Mouse (Mus musculus) embryonic facial prominence, embryonic 14.5 days (tissue): ENCODE data around the gene Sh3d21. TPM values are rescaled to one million over a fixed set of nuclear protein-coding genes. Genes with fewer than 3 reads are reported as not detected.

Experiments used
- ATAC-seq: fragments of 200-750 bp; cut with Nextera tagmentation; 2 replicates; pipeline ENCODE4 v1.8.0; 2017; ENCODE audit warnings: low read depth, moderate number of reproducible peaks, moderate TSS enrichment
- DNase-seq: peaks from one replicate; pipeline ENCODE4 v3.0.0-alpha.2; 2015; ENCODE audit warnings: low spot score
- H3K27ac ChIP-seq: fragments of 300-500 bp; sonication (generic); replicated peaks from 2 replicates; pipeline ENCODE4 v1.5.1; 2014; ENCODE audit warnings: low read depth, mild to moderate bottlenecking, low read length, moderate library complexity
- H3K27me3 ChIP-seq: fragments of 300-500 bp; sonication (generic); replicated peaks from 2 replicates; pipeline ENCODE4 v1.6.1; 2014; ENCODE audit warnings: low read length; ENCODE audit not compliant: control insufficient read depth, insufficient read depth
- H3K36me3 ChIP-seq: fragments of 300-500 bp; sonication (generic); 2 replicates; pipeline ENCODE4 v1.6.1; 2014; ENCODE audit warnings: low read length, mixed read lengths; ENCODE audit not compliant: control insufficient read depth, insufficient read depth
- H3K4me1 ChIP-seq: fragments of 300-500 bp; sonication (generic); 2 replicates; pipeline ENCODE4 v1.6.1; 2014; ENCODE audit warnings: antibody characterized with exemption, low read length; ENCODE audit not compliant: control insufficient read depth, insufficient read depth
- H3K4me2 ChIP-seq: fragments of 300-500 bp; sonication (generic); 2 replicates; pipeline ENCODE4 v1.6.1; 2014; ENCODE audit warnings: low read depth, mild to moderate bottlenecking, low read length, moderate library complexity, mixed read lengths
- H3K4me3 ChIP-seq: fragments of 300-500 bp; sonication (generic); 2 replicates; pipeline ENCODE4 v1.5.1; 2014; ENCODE audit warnings: low read depth, mild to moderate bottlenecking, low read length
- H3K9ac ChIP-seq: fragments of 300-500 bp; sonication (generic); 2 replicates; pipeline ENCODE4 v1.6.1; 2014; ENCODE audit warnings: low read depth, mild to moderate bottlenecking, low read length, moderate library complexity, mixed read lengths
- H3K9me3 ChIP-seq: fragments of 300-500 bp; sonication (generic); 2 replicates; pipeline ENCODE4 v1.6.1; 2016; ENCODE audit warnings: low read length; ENCODE audit not compliant: control insufficient read depth
- WGBS: fragments of 180-500 bp; shearing (Covaris S2); extraction: QIAGEN DNeasy Blood & Tissue Kit; methylation state at CpG from one replicate; pipeline ENCODE4 v1.1.7; 2014; 5-methylcytosine and 5-hydroxymethylcytosine counted together
- polyA plus RNA-seq: library from polyadenylated mRNA; unstranded; fragments of >200 nt; fragmentation: Nextera tagmentation; extraction: Ambion mirVana; gene quantifications from 2 replicates; pipeline ENCODE4 v1.2.1, GENCODE M21; 2014

The Sh3d21 gene
- polyA plus RNA-seq, 1 experiment from 2014 or later: 7.8 TPM

- Histone ChIP-seq H3K36me3 (peaks cover 13% of the 10 kb centered on the region; the same call in 1 of the 2 replicates), H3K9me3 (no peaks in the 10 kb centered on the region), H3K4me2 (peak overlapping the region; percentile 85), H3K4me1 (peaks cover 20% of the 10 kb centered on the region), H3K4me3 (peak overlapping the region; percentile 68), H3K27ac (peak overlapping the region; percentile 98), H3K9ac (peak overlapping the region; percentile 91), H3K27me3 (no peaks in the 10 kb centered on the region)
- under 1% methylated on average over 28 of the region's 28 CpGs for WGBS
- ATAC-seq (no peak; the same call in 1 of the 2 replicates), DNase-seq (peak; percentile 55)
These were observed 38.4 kb upstream of the Sh3d21 start for GRCm38 (mm10) chr4:126201514-126202302.

- H3K27ac ChIP-seq: no peak overlapping the region
- DNase-seq: no peak
- 38% methylated on average over 2 of the region's 2 CpGs for WGBS
- H3K27me3 ChIP-seq: no peaks in the 10 kb centered on the region
- peak overlapping the region; percentile 91 for H3K9ac ChIP-seq
- peaks cover 20% of the 10 kb centered on the region for H3K4me1 ChIP-seq
- peak overlapping the region; percentile 68 for H3K4me3 ChIP-seq
- H3K36me3 ChIP-seq: peaks cover 13% of the 10 kb centered on the region; the same call in 1 of the 2 replicates
- H3K9me3 ChIP-seq: no peaks in the 10 kb centered on the region
- ATAC-seq: no peak
- peak overlapping the region; percentile 85 for H3K4me2 ChIP-seq
These were observed 37.4 kb upstream of the Sh3d21 start for GRCm38 (mm10) chr4:126200656-126201055.

GRCm38 (mm10) chr4:126200036-126200435 lies 36.7 kb upstream of the Sh3d21 start:
- no peaks in the 10 kb centered on the region for H3K9me3 ChIP-seq
- no peak overlapping the region for H3K27ac ChIP-seq
- H3K27me3 ChIP-seq: no peaks in the 10 kb centered on the region
- peak overlapping the region; percentile 85 for H3K4me2 ChIP-seq
- H3K4me1 ChIP-seq: peaks cover 20% of the 10 kb centered on the region
- H3K9ac ChIP-seq: peak overlapping the region; percentile 91
- DNase-seq (no peak), ATAC-seq (no peak)
- WGBS: 27% methylated on average over 1 of the region's 1 CpGs
- peak overlapping the region; percentile 68 for H3K4me3 ChIP-seq
- H3K36me3 ChIP-seq: peaks cover 13% of the 10 kb centered on the region; the same call in 1 of the 2 replicates

GRCm38 (mm10) chr4:126199556-126199955 lies 36.3 kb upstream of the Sh3d21 start:
- ATAC-seq (no peak), DNase-seq (no peak)
- WGBS: 79% methylated on average over 6 of the region's 6 CpGs
- no peaks in the 10 kb centered on the region for H3K9me3 ChIP-seq
- H3K4me3 ChIP-seq: peak overlapping the region; percentile 68
- 0 out of 2 replicates have a peak overlapping the region, but pooled peaks have one; percentile 5 for H3K9ac ChIP-seq
- peaks cover 20% of the 10 kb centered on the region for H3K4me1 ChIP-seq
- peak overlapping the region; percentile 85 for H3K4me2 ChIP-seq
- no peak overlapping the region for H3K27ac ChIP-seq
- H3K36me3 ChIP-seq: peaks cover 17% of the 10 kb centered on the region
- H3K27me3 ChIP-seq: no peaks in the 10 kb centered on the region

GRCm38 (mm10) chr4:126197485-126197884 lies 34.2 kb upstream of the Sh3d21 start:
- H3K27me3 ChIP-seq: no peaks in the 10 kb centered on the region
- H3K27ac ChIP-seq: no peak overlapping the region
- H3K9ac ChIP-seq: no peak overlapping the region
- peak; percentile 16 for DNase-seq
- WGBS: 79% methylated on average over 3 of the region's 3 CpGs
- peaks cover 20% of the 10 kb centered on the region for H3K4me1 ChIP-seq
- 0 out of 2 replicates have a peak overlapping the region, but pooled peaks have one; percentile 4 for H3K4me2 ChIP-seq
- ATAC-seq: no peak
- H3K36me3 ChIP-seq: peaks cover 37% of the 10 kb centered on the region
- no peak overlapping the region for H3K4me3 ChIP-seq
- H3K9me3 ChIP-seq: no peaks in the 10 kb centered on the region

GRCm38 (mm10) chr4:126194916-126195315 lies 31.6 kb upstream of the Sh3d21 start:
- Histone ChIP-seq H3K4me3 (no peak overlapping the region), H3K27ac (no peak overlapping the region), H3K4me2 (no peak overlapping the region), H3K9ac (no peak overlapping the region), H3K36me3 (peaks cover 54% of the 10 kb centered on the region), H3K4me1 (peaks cover 8% of the 10 kb centered on the region), H3K27me3 (no peaks in the 10 kb centered on the region), H3K9me3 (no peaks in the 10 kb centered on the region)
- DNase-seq (no peak), ATAC-seq (no peak)
- WGBS: 87% methylated on average over 4 of the region's 4 CpGs

GRCm38 (mm10) chr4:126194216-126194615 lies 30.9 kb upstream of the Sh3d21 start:
- no peak for ATAC-seq
- Histone ChIP-seq H3K9me3 (no peaks in the 10 kb centered on the region), H3K4me1 (0 out of 2 replicates have a peak, but pooled peaks cover 4% of the 10 kb centered on the region), H3K27me3 (no peaks in the 10 kb centered on the region), H3K4me3 (no peak overlapping the region), H3K9ac (no peak overlapping the region), H3K4me2 (no peak overlapping the region), H3K27ac (no peak overlapping the region), H3K36me3 (peaks cover 53% of the 10 kb centered on the region)
- DNase-seq: no peak

GRCm38 (mm10) chr4:126190636-126191035 lies 27.3 kb upstream of the Sh3d21 start:
- no peak overlapping the region for H3K9ac ChIP-seq
- no peak overlapping the region for H3K4me3 ChIP-seq
- DNase-seq: no peak
- no peak overlapping the region for H3K27ac ChIP-seq
- 91% methylated on average over 2 of the region's 2 CpGs for WGBS
- ATAC-seq: peak; percentile 5; the same call in 1 of the 2 replicates
- peaks cover 65% of the 10 kb centered on the region for H3K36me3 ChIP-seq
- H3K9me3 ChIP-seq: no peaks in the 10 kb centered on the region
- H3K4me2 ChIP-seq: no peak overlapping the region
- no peaks in the 10 kb centered on the region for H3K4me1 ChIP-seq
- H3K27me3 ChIP-seq: no peaks in the 10 kb centered on the region
